Mouse (Mus musculus) spleen, postnatal 36 days (tissue): ENCODE data around the gene Vmn1r45.
"Not testable (repeated sequence)": the region's sequence is repeated elsewhere in the genome, so short reads cannot be mapped to it uniquely, and the experiment has no call there.

Experiments
- DNase-seq, 2 experiments: peaks; one replicate each; pipeline ENCODE4 v3.0.0; 2022; ENCODE audit warnings: low spot score in 2 of 2, mixed read lengths in 1 of 2

Gene Vmn1r45

DNA sequence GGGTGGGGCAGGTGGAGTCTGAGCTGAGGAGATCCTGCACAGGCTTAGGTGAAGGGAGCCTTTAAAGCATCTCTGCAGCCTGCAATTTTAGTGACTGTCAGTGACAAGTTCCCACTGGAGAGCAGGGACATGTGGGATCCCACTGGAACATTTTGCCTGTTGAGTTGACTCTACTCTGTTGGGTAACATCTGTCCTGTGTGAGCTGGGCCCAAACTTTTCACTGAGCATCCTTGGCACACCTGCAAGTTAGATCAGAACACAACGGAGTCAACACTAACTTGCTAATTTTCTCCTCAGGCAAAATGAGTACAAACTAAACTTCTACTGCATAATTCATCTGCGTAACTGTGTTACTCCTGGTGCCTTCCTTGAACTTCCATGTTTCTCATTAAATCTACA, at the start of gene Vmn1r45:
TSS of gene Vmn1r45 (minus strand) at position 101 of the 400 bp plus-strand sequence.
- not testable (repeated sequence) for DNase-seq

DNA sequence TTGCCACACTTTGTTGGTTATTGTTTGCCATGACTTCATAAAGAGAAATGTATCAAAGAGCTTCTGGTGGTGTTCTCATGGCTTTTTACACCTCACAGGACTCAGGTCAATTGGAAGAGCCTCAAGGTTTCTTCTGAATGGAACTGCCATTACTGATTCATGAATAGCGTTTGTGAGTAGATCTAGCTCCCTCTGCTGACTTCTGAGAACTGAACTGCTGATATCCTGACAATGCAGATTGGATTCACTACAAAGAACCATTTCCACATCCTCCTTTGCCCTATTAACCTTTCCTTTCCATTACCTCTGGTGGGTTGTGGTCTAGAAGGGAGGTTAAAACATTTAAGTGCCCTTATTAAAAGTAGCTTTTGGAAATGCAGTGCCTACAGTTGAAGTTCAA, 45.6 kb upstream of the Vmn1r45 start:
- no peak for DNase-seq

DNA sequence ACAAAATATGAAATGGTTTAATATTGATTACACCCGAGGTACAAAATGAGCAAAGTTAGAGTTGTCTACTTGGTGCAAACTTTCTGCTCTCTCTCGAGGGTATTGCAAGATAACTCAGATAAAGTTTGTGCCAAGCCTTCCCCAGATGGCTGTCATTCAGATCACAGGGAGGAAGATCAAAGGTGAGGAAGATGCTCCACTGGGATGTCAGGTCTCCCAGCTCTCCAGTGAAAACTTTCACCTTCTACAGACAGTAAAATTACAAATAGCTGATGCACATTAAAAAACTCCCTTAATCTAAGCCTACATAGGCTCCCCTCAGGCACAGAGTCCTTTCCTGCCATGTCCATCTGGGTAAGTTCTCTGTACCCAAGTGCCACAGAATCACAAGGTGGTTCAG, 28.6 kb upstream of the Vmn1r45 start, which contains the start of gene Vmn1r46:
TSS of gene Vmn1r46 (plus strand) at position 301 of the 400 bp plus-strand sequence.
- DNase-seq = no peak

DNA sequence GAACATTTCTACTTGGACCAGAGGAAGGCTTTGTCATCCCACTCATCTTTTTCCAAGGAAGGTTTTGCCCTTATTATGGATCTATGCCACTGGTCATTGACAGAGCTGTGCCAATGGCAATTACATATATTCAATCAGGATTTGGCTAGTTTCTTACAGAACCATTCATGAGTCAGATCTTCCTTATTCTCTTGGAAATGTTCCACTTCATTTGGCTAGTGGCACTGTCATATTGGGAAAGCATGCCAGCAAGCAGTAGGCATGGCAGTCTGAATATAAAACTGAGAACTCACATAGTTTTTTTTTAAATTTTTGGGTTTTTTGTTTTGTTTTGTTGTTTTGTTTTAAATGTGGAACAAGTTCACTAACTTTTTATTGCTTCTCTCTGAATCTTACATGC, 25.9 kb upstream of the Vmn1r45 start:
- no peak for DNase-seq

DNA sequence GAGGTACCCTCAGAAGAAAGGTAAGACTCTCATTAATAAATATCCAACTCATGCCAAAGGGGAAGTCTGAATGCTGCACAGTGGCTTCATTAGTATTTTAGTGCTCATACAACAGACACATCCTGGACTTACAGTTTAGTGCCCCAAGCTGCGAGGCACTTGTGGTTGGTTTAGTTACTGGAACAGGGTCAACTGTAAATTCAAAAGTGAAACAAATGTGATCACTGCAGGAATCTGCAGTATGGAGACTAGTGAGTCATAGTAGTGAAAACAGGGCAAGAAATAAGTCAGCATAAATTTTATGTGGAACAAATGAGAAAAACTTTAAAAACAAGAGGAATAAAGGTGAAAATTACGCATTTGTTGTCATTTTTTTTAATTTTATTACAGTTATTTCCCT, 13.2 kb upstream of the Vmn1r45 start:
- DNase-seq = no peak

DNA sequence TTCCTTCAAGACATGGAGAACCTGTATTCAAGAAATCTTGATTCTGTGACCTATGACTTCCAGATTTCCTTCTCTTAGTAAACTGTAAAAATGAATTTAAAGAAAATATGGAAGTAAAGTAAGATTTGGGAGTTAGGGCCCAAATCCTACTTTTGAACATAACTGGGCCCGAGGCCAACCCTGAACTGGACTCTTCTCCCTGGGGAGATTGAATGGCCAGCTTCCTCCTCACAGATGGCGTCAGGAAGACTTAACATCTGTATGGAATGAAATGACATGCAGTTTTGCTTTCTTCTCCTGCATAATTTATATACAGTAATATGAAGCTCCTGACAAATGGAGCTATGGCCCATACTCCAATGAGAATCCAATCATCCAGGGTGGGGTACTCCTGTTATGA, 528 bp upstream of the Vmn1r45 start:
- no peak for DNase-seq

DNA sequence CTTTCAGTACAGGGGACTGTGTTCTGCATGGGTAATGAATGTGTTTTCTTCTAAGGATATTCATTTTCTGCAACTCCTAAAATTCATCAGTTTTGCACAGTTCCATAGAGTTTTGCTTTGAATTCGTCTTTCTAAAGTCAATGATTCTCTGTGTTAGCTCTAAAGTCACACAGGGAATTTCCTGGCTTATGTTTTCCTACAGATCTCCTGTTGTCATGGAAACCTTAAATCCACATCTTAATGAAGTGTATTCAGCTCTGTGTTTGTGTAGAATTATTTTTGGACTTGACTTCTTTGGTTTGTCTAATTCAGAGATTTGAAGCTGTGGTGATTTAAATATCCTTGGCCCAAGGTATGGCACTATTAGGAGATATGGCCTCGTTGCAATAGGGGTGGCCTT, 56.6 kb downstream of the Vmn1r45 start:
- no peak for DNase-seq

DNA sequence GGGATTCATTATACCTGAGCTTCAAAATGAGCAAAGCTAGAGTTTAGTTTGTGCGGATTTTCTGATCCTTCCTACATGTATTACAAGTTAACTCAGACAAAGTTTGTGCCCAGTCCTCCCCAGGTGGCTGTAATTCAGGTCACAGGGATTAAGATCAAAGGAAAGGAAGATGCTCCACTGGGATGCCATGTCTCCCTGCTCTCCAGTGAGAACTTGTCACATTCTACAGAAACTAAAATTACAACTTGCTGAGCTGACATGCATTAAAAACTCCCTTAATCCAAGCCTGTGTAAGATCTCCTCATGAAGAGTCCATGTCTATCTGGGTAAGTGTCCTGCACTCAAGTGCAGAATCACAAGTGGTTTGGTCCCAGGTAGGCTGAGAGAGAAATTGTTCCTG, 57.0 kb downstream of the Vmn1r45 start, which contains the start of gene Vmn1r44:
TSS of gene Vmn1r44 (plus strand) at position 301 of the 400 bp plus-strand sequence.
- DNase-seq = no peak
